Mouse (Mus musculus): Measurements from ENCODE around the gene Hnf4a. TPM values are rescaled to one million over a fixed set of nuclear protein-coding genes. Genes with fewer than 3 reads are reported as not detected.
A peak's percentile ranks its signal among the peaks of the same experiment; 100 is the strongest.
"Not testable (repeated sequence)": the region's sequence is repeated elsewhere in the genome, so short reads cannot be mapped to it uniquely, and the experiment has no call there.

Hnf4a gene
- 0.31 TPM in 1 of 2 replicates, not detected in the other for total RNA-seq (2014; fragmentation: Nextera tagmentation)
- 0.56 and 0.84 TPM in 2 replicates for total RNA-seq (2017)

- no peak; the same call in 1 of the 2 replicates for ATAC-seq (replicated peaks; ENCODE audit: low FRiP score, low TSS enrichment, poor library complexity, severe bottlenecking)
Observed at GRCm38 (mm10) chr2:163506300-163507004, at the start of gene Hnf4a. TSS of gene Hnf4a (plus strand) at chr2:163506808.

- peak; percentile 82 for ATAC-seq (replicated peaks; ENCODE audit: low FRiP score, low TSS enrichment, poor library complexity, severe bottlenecking)
Observed at GRCm38 (mm10) chr2:163458539-163459265, 47.9 kb upstream of the Hnf4a start.

GRCm38 (mm10) chr2:163459380-163459779 is 47.2 kb upstream of the Hnf4a start:
- ATAC-seq (replicated peaks; ENCODE audit: low FRiP score, low TSS enrichment, poor library complexity, severe bottlenecking): peak; percentile 23; the same call in 1 of the 2 replicates

- ATAC-seq (replicated peaks; ENCODE audit: low FRiP score, low TSS enrichment, poor library complexity, severe bottlenecking): no peak
Observed at GRCm38 (mm10) chr2:163460622-163461021, 46.0 kb upstream of the Hnf4a start.

- ATAC-seq (replicated peaks; ENCODE audit: low FRiP score, low TSS enrichment, poor library complexity, severe bottlenecking): not testable (repeated sequence)
Observed at GRCm38 (mm10) chr2:163461307-163461706, 45.3 kb upstream of the Hnf4a start.

- no peak for ATAC-seq (replicated peaks; ENCODE audit: low FRiP score, low TSS enrichment, poor library complexity, severe bottlenecking)
Observed at GRCm38 (mm10) chr2:163462386-163462785, 44.2 kb upstream of the Hnf4a start.

GRCm38 (mm10) chr2:163462801-163463200 is 43.8 kb upstream of the Hnf4a start:
- no peak for ATAC-seq (replicated peaks; ENCODE audit: low FRiP score, low TSS enrichment, poor library complexity, severe bottlenecking)

GRCm38 (mm10) chr2:163463251-163463769 is 43.3 kb upstream of the Hnf4a start:
- no peak for ATAC-seq (replicated peaks; ENCODE audit: low FRiP score, low TSS enrichment, poor library complexity, severe bottlenecking)

GRCm38 (mm10) chr2:163463998-163464397 is 42.6 kb upstream of the Hnf4a start:
- no peak for ATAC-seq (replicated peaks; ENCODE audit: low FRiP score, low TSS enrichment, poor library complexity, severe bottlenecking)

- no peak for ATAC-seq (replicated peaks; ENCODE audit: low FRiP score, low TSS enrichment, poor library complexity, severe bottlenecking)
Observed at GRCm38 (mm10) chr2:163464562-163464961, 42.0 kb upstream of the Hnf4a start.

GRCm38 (mm10) chr2:163466771-163467170 is 39.8 kb upstream of the Hnf4a start:
- ATAC-seq (replicated peaks; ENCODE audit: low FRiP score, low TSS enrichment, poor library complexity, severe bottlenecking): no peak

- no peak for ATAC-seq (replicated peaks; ENCODE audit: low FRiP score, low TSS enrichment, poor library complexity, severe bottlenecking)
Observed at GRCm38 (mm10) chr2:163467585-163467984, 39.0 kb upstream of the Hnf4a start.

GRCm38 (mm10) chr2:163468866-163469265 is 37.7 kb upstream of the Hnf4a start:
- ATAC-seq (replicated peaks; ENCODE audit: low FRiP score, low TSS enrichment, poor library complexity, severe bottlenecking): no peak

- no peak for ATAC-seq (replicated peaks; ENCODE audit: low FRiP score, low TSS enrichment, poor library complexity, severe bottlenecking)
Observed at GRCm38 (mm10) chr2:163469711-163470110, 36.9 kb upstream of the Hnf4a start.

GRCm38 (mm10) chr2:163471136-163471535 is 35.5 kb upstream of the Hnf4a start:
- ATAC-seq (replicated peaks; ENCODE audit: low FRiP score, low TSS enrichment, poor library complexity, severe bottlenecking): no peak

- ATAC-seq (replicated peaks; ENCODE audit: low FRiP score, low TSS enrichment, poor library complexity, severe bottlenecking): peak; percentile 78
Observed at GRCm38 (mm10) chr2:163471710-163472465, 34.7 kb upstream of the Hnf4a start.

- peak; percentile 94 for ATAC-seq (replicated peaks; ENCODE audit: low FRiP score, low TSS enrichment, poor library complexity, severe bottlenecking)
Observed at GRCm38 (mm10) chr2:163472466-163472851, 34.1 kb upstream of the Hnf4a start, which contains the start of gene Fitm2. TSS of gene Fitm2 (minus strand) at chr2:163472629.

- peak; percentile 57 for ATAC-seq (replicated peaks; ENCODE audit: low FRiP score, low TSS enrichment, poor library complexity, severe bottlenecking)
Observed at GRCm38 (mm10) chr2:163480191-163480825, 26.3 kb upstream of the Hnf4a start.

- ATAC-seq (replicated peaks; ENCODE audit: low FRiP score, low TSS enrichment, poor library complexity, severe bottlenecking): 0 out of 2 replicates have a peak, but pooled peaks have one; percentile 44
Observed at GRCm38 (mm10) chr2:163481539-163482029, 25.0 kb upstream of the Hnf4a start.

Measured in megakaryocyte-erythroid progenitor cell, adult 5-6 weeks (primary cell).